Mouse (Mus musculus) CH12.LX (cell line): Measurements from ENCODE around the gene Gas8. TPM values are rescaled to one million over a fixed set of nuclear protein-coding genes. Genes with fewer than 3 reads are reported as not detected.
"Not testable (repeated sequence)": the region's sequence is repeated elsewhere in the genome, so short reads cannot be mapped to it uniquely, and the experiment has no call there.

Experiments used
- DNase-seq: peaks from one replicate; pipeline ENCODE4 v3.0.0-alpha.2; 2013; ENCODE audit errors: extremely low read depth
- H3K27ac ChIP-seq: 2 replicates; pipeline ENCODE4 v1.5.1; 2012; ENCODE audit warnings: low read depth, mild to moderate bottlenecking, control low read depth, moderate library complexity; ENCODE audit not compliant: insufficient read depth
- H3K27me3 ChIP-seq: replicated peaks from 2 replicates; pipeline ENCODE3; 2012; ENCODE audit warnings: inconsistent platforms
- H3K36me3 ChIP-seq, 2 experiments: replicated peaks in 1 of 2; 2 replicates each; pipeline versions ENCODE3 to v1.6.1; 2012; ENCODE audit warnings: inconsistent platforms in 1 of 2, low read length in 1 of 2, mild to moderate bottlenecking in 1 of 2, mixed read lengths in 1 of 2, moderate library complexity in 1 of 2; ENCODE audit not compliant: control insufficient read depth in 1 of 2, insufficient read depth in 1 of 2
- H3K4me1 ChIP-seq, 2 experiments: 2 replicates each; pipeline ENCODE4 v1.6.1; 2012; ENCODE audit warnings: inconsistent platforms in 1 of 2, moderate library complexity in 1 of 2; ENCODE audit not compliant: insufficient read depth in 2 of 2, control insufficient read depth in 1 of 2
- H3K4me2 ChIP-seq: 2 replicates; pipeline ENCODE4 v1.6.1; 2012; ENCODE audit warnings: low read depth, mild to moderate bottlenecking, control low read depth; ENCODE audit not compliant: poor library complexity, insufficient read depth, severe bottlenecking
- H3K4me3 ChIP-seq, 3 experiments: fragments of 150-350 bp in 1 of 3; sonication (generic) in 1 of 3; replicated peaks in 1 of 3; 2 replicates each; pipeline versions ENCODE3 to v1.5.1; 2011 to 2012; ENCODE audit warnings: low read depth in 2 of 3, low read length in 2 of 3, mild to moderate bottlenecking in 2 of 3, moderate library complexity in 2 of 3, control low read depth in 1 of 3, improper control_type of control experiment in 1 of 3, inconsistent platforms in 1 of 3, mixed read lengths in 1 of 3; ENCODE audit not compliant: poor library complexity in 1 of 3
- H3K79me2 ChIP-seq: replicated peaks from 2 replicates; pipeline ENCODE4 v1.6.1; 2012; ENCODE audit warnings: mild to moderate bottlenecking, moderate library complexity; ENCODE audit not compliant: control insufficient read depth, poor library complexity, insufficient read depth, severe bottlenecking; ENCODE audit errors: extremely low read depth
- H3K9ac ChIP-seq: 2 replicates; pipeline ENCODE4 v1.6.1; 2012; ENCODE audit warnings: low read depth, mild to moderate bottlenecking, control low read depth, moderate library complexity; ENCODE audit not compliant: insufficient read depth
- H3K9me3 ChIP-seq: replicated peaks from 2 replicates; pipeline ENCODE3; 2012; ENCODE audit warnings: low read length, inconsistent platforms, mixed read lengths
- BHLHE40 ChIP-seq: IDR thresholded peaks from 2 replicates; pipeline ENCODE4 v1.6.1; 2011; ENCODE audit warnings: mild to moderate bottlenecking, low read depth, low read length, improper control_type of control experiment
- CHD2 ChIP-seq: IDR thresholded peaks from 2 replicates; pipeline ENCODE4 v1.6.1; 2011; ENCODE audit warnings: low read length, improper control_type of control experiment
- ELF1 ChIP-seq: IDR thresholded peaks from 2 replicates; pipeline ENCODE4 v1.6.1; 2014; ENCODE audit warnings: low read depth, mild to moderate bottlenecking, inconsistent platforms, low read length, improper control_type of control experiment
- EP300 ChIP-seq: IDR thresholded peaks from 2 replicates; pipeline ENCODE4 v1.6.1; 2011; ENCODE audit warnings: low read length, improper control_type of control experiment
- ETS1 ChIP-seq: conservative IDR thresholded peaks from 2 replicates; pipeline ENCODE4 v1.6.1; 2012; ENCODE audit warnings: low read depth, mild to moderate bottlenecking, inconsistent platforms, low read length, improper control_type of control experiment, moderate library complexity
- HCFC1 ChIP-seq: IDR thresholded peaks from 2 replicates; pipeline ENCODE4 v1.6.1; 2012; ENCODE audit warnings: low read depth, mild to moderate bottlenecking, inconsistent platforms, low read length, improper control_type of control experiment
- IRF4 ChIP-seq: IDR thresholded peaks from 2 replicates; pipeline ENCODE4 v1.6.1; 2014; ENCODE audit warnings: low read depth, mild to moderate bottlenecking, inconsistent platforms, low read length, improper control_type of control experiment
- KAT2A ChIP-seq: IDR thresholded peaks from 2 replicates; pipeline ENCODE4 v1.6.1; 2012; ENCODE audit warnings: low read length, improper control_type of control experiment, inconsistent platforms; ENCODE audit not compliant: insufficient replicate concordance
- MAFK ChIP-seq: IDR thresholded peaks from 2 replicates; pipeline ENCODE4 v1.6.1; 2011; ENCODE audit warnings: low read length, improper control_type of control experiment; ENCODE audit not compliant: insufficient replicate concordance
- MAX ChIP-seq: IDR thresholded peaks from 2 replicates; pipeline ENCODE4 v1.6.1; 2011; ENCODE audit warnings: low read length, improper control_type of control experiment
- MXI1 ChIP-seq: IDR thresholded peaks from 2 replicates; pipeline ENCODE4 v1.6.1; 2011; ENCODE audit warnings: mild to moderate bottlenecking, low read depth, low read length, improper control_type of control experiment
- MYC ChIP-seq: IDR thresholded peaks from 2 replicates; pipeline ENCODE4 v1.6.1; 2011; ENCODE audit warnings: low read depth, mild to moderate bottlenecking, improper control_type of control experiment, low read length
- NELFE ChIP-seq: IDR thresholded peaks from 2 replicates; pipeline ENCODE4 v1.6.1; 2011; ENCODE audit warnings: low read depth, low read length, improper control_type of control experiment
- NRF1 ChIP-seq: IDR thresholded peaks from 2 replicates; pipeline ENCODE4 v1.6.1; 2014; ENCODE audit warnings: low read depth, mild to moderate bottlenecking, inconsistent platforms, low read length, improper control_type of control experiment, moderate library complexity
- POLR2A ChIP-seq: IDR thresholded peaks from 2 replicates; pipeline ENCODE4 v1.6.1; 2011; ENCODE audit warnings: low read depth, mild to moderate bottlenecking, improper control_type of control experiment, low read length
- SIN3A ChIP-seq: IDR thresholded peaks from 2 replicates; pipeline ENCODE4 v1.6.1; 2012; ENCODE audit warnings: low read length, improper control_type of control experiment, inconsistent platforms
- TCF12 ChIP-seq: IDR thresholded peaks from 2 replicates; pipeline ENCODE4 v1.6.1; 2014; ENCODE audit warnings: low read depth, mild to moderate bottlenecking, inconsistent platforms, low read length, improper control_type of control experiment
- ZC3H11A ChIP-seq: IDR thresholded peaks from 2 replicates; pipeline ENCODE4 v1.6.1; 2012; ENCODE audit warnings: low read depth, mild to moderate bottlenecking, inconsistent platforms, low read length, improper control_type of control experiment
- ZMIZ1 ChIP-seq: IDR thresholded peaks from 2 replicates; pipeline ENCODE4 v1.6.1; 2012; ENCODE audit warnings: low read depth, mild to moderate bottlenecking, inconsistent platforms, low read length, improper control_type of control experiment
- ZNF384 ChIP-seq: IDR thresholded peaks from 2 replicates; pipeline ENCODE4 v1.6.1; 2012; ENCODE audit warnings: low read depth, low read length, improper control_type of control experiment, inconsistent platforms
- dilution Hi-C: fragments of 300-500 bp; cut with MboI; formaldehyde crosslinking; loops from 2 replicates; pipeline ENCODE4 v1.14.3; 2020; ENCODE audit warnings: low sequenced_read_pairs; ENCODE audit not compliant: extremely low pct_unique_long_range_greater_than_20kb, extremely low pct_ligation_motif_present
- in situ Hi-C: fragments of 300-500 bp; cut with MboI; formaldehyde crosslinking; loops from 3 replicates; pipeline ENCODE4 v1.14.3; 2019; ENCODE audit warnings: low sequenced_read_pairs, low pct_ligation_motif_present, low pct_unique_long_range_greater_than_20kb, mixed read lengths
- polyA plus RNA-seq: library from polyadenylated mRNA; unstranded; fragments of >175 nt; gene quantifications from 2 replicates; pipeline ENCODE4 v1.2.1, GENCODE M21; 2012; ENCODE audit warnings: low read depth; ENCODE audit not compliant: insufficient read length
- total RNA-seq, 2 experiments: library from RNA; depleted of rRNA; stranded (reverse); fragments of 300-350 nt in 1 of 2; fragments of >200 nt in 1 of 2; gene quantifications; 2 replicates each; pipeline ENCODE4 v1.2.3; 2012 to 2014

Gas8 gene
- 15.2 and 18.5 TPM in 2 replicates for total RNA-seq (2012; rRNA removed)
- 6.0 and 8.3 TPM in 2 replicates for total RNA-seq (2014; rRNA removed)
- 22.0 and 28.7 TPM in 2 replicates for polyA plus RNA-seq

- H3K9me3 ChIP-seq = no peaks in the 10 kb centered on the region
- 0 out of 2 replicates have a peak, but pooled peaks cover 6% of the 10 kb centered on the region for H3K79me2 ChIP-seq
- H3K4me2 ChIP-seq = peak within 1 kb of the TSS; percentile 87
- H3K9ac ChIP-seq = peak within 1 kb of the TSS; percentile 78
- peaks cover 39% of the 10 kb centered on the region for H3K27me3 ChIP-seq
- peak; percentile 88 for TF ChIP-seq MXI1
- TF ChIP-seq NELFE = peak; percentile 63; the same call in 1 of the 2 replicates
- no peak for TF ChIP-seq ZMIZ1
- TF ChIP-seq NRF1 = peak; percentile 54; the same call in 1 of the 2 replicates
- 0 out of 2 replicates have a peak, but pooled peaks have one; percentile 34 for TF ChIP-seq ELF1
- TF ChIP-seq HCFC1 = peak; percentile 34; the same call in 1 of the 2 replicates
- TF ChIP-seq POLR2A = peak; percentile 76
- peak; percentile 92 for TF ChIP-seq CHD2
- no peak for TF ChIP-seq KAT2A
- peak; percentile 79 for TF ChIP-seq SIN3A
- TF ChIP-seq BHLHE40 = 0 out of 2 replicates have a peak, but pooled peaks have one; percentile 15
- TF ChIP-seq TCF12 = 0 out of 2 replicates have a peak, but pooled peaks have one; percentile 18
- TF ChIP-seq MAFK = no peak
- TF ChIP-seq ZC3H11A = no peak
- peak; percentile 96 for DNase-seq
- H3K27ac ChIP-seq = no peak within 1 kb of the TSS
- in situ Hi-C loops = no loop called here
- peak within 1 kb of the TSS; percentile 64 to 75 (median 65) for H3K4me3 ChIP-seq
- dilution Hi-C loops = no loop called here
- peaks cover 20 to 30% of the 10 kb centered on the region in 2 experiments for H3K36me3 ChIP-seq
- peaks cover 6 to 21% of the 10 kb centered on the region in 2 experiments for H3K4me1 ChIP-seq
Observed at GRCm38 (mm10) chr8:123518667-123519066, at the start of gene Gas8. Gene Gas8, plus strand, starts transcription at chr8:123518834.

- in situ Hi-C loops, H3K36me3 ChIP-seq, H3K9me3 ChIP-seq, H3K9ac ChIP-seq, H3K4me3 ChIP-seq, DNase-seq, dilution Hi-C loops, H3K27me3 ChIP-seq, H3K79me2 ChIP-seq, H3K27ac ChIP-seq, H3K4me2 ChIP-seq: not testable (repeated sequence)
- peaks cover 13 to 23% of the 10 kb centered on the region in 2 experiments for H3K4me1 ChIP-seq
Observed at GRCm38 (mm10) chr8:123472991-123473390, 45.6 kb upstream of the Gas8 start.

GRCm38 (mm10) chr8:123474549-123474948 lies 44.1 kb upstream of the Gas8 start:
- H3K9me3 ChIP-seq, H3K27me3 ChIP-seq: not testable (repeated sequence)
- TF ChIP-seq POLR2A (0 out of 2 replicates have a peak, but pooled peaks have one; percentile 18), BHLHE40 (peak; percentile 74), EP300 (peak; percentile 50), TCF12 (peak; percentile 66), ETS1 (peak; percentile 61), MAX (peak; percentile 78), IRF4 (peak; percentile 86), MYC (peak; percentile 70; the same call in 1 of the 2 replicates), ZNF384 (peak; percentile 90), MXI1 (peak; percentile 79), SIN3A (peak; percentile 42; the same call in 1 of the 2 replicates)
- TF ChIP-seq, all 38 proteins: peak for 11; not testable (repeated sequence) for 27
- peaks cover 15 to 31% of the 10 kb centered on the region in 2 experiments for H3K4me1 ChIP-seq
- H3K79me2 ChIP-seq = peaks cover 12% of the 10 kb centered on the region
- 0 out of 2 replicates have a peak overlapping the region, but pooled peaks have one; percentile 25 for H3K9ac ChIP-seq
- H3K4me3 ChIP-seq, H3K27ac ChIP-seq, in situ Hi-C loops, dilution Hi-C loops, H3K36me3 ChIP-seq: not testable (repeated sequence)
- DNase-seq = peak; percentile 33
- peak overlapping the region; percentile 72 for H3K4me2 ChIP-seq
